Mouse (Mus musculus) brain, embryonic 14.5 days (tissue): ENCODE data around the gene Znrd1. TPM values are rescaled to one million over a fixed set of nuclear protein-coding genes. Genes with fewer than 3 reads are reported as not detected.

Experiments
- DNase-seq: peaks from one replicate; pipeline ENCODE4 v3.0.0-alpha.2; 2011; ENCODE audit warnings: low read depth
- CTCF ChIP-seq: fragments of 200-500 bp; IDR thresholded peaks from 2 replicates; pipeline ENCODE4 v1.5.1; 2012; ENCODE audit warnings: inconsistent platforms, mild to moderate bottlenecking, moderate library complexity, borderline replicate concordance; ENCODE audit not compliant: insufficient read depth, insufficient read length; ENCODE audit errors: extremely low read depth
- POLR2A ChIP-seq: fragments of 200-500 bp; IDR thresholded peaks from 2 replicates; pipeline ENCODE4 v1.6.1; 2012; ENCODE audit warnings: mild to moderate bottlenecking, inconsistent platforms, borderline replicate concordance; ENCODE audit not compliant: poor library complexity, insufficient read depth, insufficient read length, severe bottlenecking; ENCODE audit errors: extremely low read depth
- polyA plus RNA-seq: library from polyadenylated mRNA; depleted of rRNA; stranded (reverse); fragments of >200 nt; gene quantifications from 2 replicates; pipeline ENCODE4 v1.2.3, GENCODE M21; 2012

The Znrd1 gene
- polyA plus RNA-seq, 1 experiment: 41.8 TPM

- TF ChIP-seq CTCF (no peak), POLR2A (no peak)
- DNase-seq: peak; percentile 55
These were observed 16.0 kb downstream of the Znrd1 start for GRCm38 (mm10) chr17:36942391-36942790.

GRCm38 (mm10) chr17:36938056-36938455, 20.3 kb downstream of the Znrd1 start:
- DNase-seq: no peak
- no peak for TF ChIP-seq POLR2A
- TF ChIP-seq CTCF: no peak

DNA sequence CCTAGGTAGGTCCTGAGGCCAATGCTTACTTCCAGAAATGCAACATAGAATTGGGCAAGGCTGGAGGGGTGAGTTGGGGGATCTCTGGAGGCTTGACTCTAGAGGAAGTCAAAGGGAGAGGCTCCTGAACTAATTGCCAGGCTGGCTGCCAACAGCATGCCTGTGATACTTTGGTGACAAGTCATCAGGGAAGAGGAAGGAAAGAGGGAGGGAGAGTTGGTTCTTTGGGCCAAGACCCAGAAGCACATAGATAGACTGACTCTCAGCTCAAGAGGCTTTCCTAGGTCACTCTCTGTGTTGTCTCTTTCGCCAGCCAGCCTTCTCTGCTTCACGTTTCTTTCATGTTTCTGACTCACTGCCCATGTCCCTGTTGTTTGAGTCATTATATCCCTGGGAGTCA, 26.6 kb downstream of the Znrd1 start:
- no peak for TF ChIP-seq CTCF
- TF ChIP-seq POLR2A: no peak
- DNase-seq: no peak

GRCm38 (mm10) chr17:36931130-36931529, 27.2 kb downstream of the Znrd1 start:
- TF ChIP-seq POLR2A (no peak), CTCF (no peak)
- DNase-seq: no peak

DNA sequence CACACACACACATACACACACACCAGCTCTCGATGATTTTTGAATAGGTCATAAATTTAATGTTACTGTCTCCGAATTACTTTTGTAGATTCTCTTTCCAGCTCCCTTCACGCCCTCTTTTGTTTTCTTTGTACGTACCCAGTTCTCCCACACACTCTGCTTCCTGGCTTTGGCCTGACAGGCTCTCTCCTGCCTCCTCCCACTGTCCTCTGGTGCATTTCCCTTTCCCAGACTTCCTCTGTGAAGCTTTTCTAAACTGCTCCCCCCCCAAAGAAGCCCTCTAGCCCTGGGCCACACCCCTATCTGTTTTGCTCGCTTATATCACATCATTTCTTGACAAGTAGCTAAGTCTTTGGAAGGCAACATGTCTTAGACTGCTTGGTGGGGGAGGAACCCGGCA, 28.1 kb downstream of the Znrd1 start:
- no peak for DNase-seq
- TF ChIP-seq POLR2A (no peak), CTCF (no peak)

DNA sequence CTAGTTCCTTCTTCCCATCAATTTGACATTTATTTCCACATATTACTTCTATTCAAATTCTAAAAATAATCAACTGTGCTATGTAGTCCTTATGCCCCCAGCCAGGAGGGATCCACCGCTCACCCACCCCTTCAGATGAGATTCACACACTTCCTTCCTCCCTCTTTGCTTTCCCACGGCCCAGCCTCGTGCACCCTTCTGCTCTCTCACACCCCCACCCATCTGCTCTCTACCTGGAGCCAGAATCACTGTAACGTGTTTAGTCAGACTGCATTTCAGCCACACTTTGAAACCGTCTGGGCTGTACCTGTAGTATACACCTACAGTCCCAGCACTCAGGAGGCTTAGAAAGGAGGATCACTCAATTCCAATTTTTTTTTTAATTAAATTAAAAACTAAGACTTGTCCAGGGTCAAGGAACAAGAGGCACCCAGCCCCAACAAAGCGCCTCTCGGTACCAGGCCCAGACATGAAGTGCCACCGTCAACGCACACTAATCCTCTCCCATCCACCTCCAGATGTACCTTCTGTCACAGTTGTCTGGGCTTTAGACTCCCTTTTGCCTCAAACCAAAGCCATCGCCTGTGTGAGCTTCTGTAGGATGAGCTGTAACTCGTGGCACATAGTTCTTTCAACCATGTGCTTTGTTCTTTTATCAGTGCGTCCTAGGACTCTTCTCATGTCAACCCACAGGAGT, 29.0 kb downstream of the Znrd1 start:
- TF ChIP-seq POLR2A (no peak), CTCF (no peak)
- DNase-seq: no peak

DNA sequence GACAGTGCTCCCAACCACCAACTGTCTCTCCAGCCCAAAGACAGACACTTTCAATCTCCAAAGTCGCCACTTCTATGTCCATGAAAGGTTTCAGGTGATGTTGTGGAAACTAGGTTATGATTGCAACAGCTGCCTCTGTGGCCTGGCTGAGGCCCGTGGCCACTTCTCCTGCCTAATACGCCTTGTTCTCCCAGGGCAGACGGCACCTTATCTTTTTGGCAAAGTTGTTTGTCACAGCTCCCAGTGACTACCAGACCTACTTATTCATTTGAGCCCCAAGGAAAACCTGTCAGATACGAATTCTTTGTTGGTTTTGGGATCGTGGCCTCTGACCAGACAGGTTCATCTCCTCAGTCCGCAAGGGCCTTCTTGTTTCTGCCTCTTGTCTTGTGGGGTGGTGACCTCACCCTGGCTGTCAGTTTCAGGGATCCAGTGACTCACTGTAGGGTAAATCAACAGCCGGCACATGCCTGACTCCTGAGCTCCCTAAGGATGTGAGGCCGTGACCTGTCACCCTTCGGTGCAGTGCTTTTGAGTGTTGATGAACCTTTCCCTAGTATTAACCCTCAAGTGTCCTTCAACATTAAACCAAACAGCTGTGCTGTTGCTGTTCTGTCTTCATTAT, 30.8 kb downstream of the Znrd1 start:
- DNase-seq: no peak
- TF ChIP-seq POLR2A: no peak
- no peak for TF ChIP-seq CTCF

DNA sequence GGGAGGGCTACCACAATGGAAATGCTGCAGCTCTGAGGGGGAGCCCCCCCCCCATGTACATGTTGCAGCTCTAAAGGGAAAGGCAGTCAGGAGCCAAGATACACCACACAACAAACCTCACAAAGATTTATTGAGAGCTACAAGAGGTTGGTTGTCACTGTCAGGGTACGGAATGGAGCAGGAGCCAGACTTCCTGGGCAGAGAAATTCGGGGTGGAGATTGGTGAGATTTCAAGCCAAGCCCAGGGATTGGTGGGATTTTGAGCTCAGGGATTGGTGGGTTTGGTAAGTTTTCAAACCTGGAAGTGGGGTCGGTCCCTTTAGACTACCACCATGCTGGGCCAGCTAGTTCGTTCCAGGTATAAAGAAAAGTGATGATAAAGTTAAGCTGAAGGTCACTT, 34.9 kb downstream of the Znrd1 start:
- DNase-seq: no peak
- TF ChIP-seq POLR2A: no peak
- no peak for TF ChIP-seq CTCF

DNA sequence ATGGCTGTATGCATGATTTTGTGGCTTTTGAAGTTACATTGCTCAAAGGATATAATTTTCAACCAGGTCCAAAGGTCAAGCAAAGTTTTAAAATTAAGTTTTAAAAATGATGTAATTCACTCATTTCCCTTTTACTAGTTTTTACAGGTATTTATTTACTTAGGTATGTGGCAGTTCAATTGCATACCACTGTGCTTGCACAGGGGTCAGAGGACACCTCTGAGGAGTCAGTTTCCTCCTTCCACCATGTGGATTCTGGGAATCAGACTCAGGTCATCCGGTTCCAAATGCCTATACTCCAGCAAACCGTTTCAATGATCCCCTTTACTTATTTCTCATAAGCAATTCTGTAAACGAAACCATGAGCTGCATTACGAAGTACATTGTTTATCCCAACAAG, 35.6 kb downstream of the Znrd1 start:
- TF ChIP-seq CTCF: no peak
- no peak for TF ChIP-seq POLR2A
- no peak for DNase-seq

DNA sequence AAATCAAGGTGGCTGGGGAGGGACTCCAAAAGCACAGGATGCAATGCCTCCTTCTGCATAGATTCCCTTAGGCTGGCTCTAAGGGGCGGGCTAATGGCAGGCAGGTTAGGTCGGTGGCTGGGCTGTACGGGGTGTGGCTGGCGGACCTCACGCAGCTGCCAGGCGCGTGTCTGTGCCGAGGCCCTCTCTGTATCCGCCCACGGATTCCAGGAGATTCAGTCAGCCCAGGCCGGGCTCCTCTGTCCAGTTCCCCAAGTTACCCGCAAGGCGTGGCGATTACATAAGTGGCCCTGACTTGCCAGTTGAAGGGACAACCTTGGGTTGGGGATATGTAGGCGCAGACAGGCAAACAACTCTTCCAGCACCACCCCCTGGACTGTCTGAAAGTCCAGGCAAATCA, 38.1 kb downstream of the Znrd1 start:
- no peak for TF ChIP-seq CTCF
- TF ChIP-seq POLR2A: no peak
- no peak for DNase-seq

- TF ChIP-seq POLR2A: no peak
- peak; percentile 77; the same call in 1 of the 2 replicates for TF ChIP-seq CTCF
- DNase-seq: peak; percentile 68
These were observed 43.3 kb downstream of the Znrd1 start for GRCm38 (mm10) chr17:36915076-36915475.

DNA sequence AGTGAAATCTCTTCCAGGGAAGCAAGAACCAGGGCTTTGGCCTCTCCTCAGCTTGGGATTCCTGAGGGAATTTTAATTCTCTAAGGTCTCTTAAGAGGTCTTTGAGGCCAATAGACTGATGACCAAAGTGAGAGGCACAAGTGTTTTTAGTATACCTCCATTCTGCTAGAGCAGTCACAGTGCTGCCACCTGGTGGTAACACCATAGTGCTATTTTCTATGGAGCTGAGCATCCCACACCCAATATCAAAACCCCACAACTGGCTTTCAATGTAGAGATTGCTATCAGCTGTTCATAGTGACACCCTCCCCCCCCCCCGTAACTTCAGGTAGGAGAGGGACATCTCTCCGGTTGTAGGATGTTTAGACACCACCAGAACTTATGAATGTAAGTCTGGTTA, 44.3 kb downstream of the Znrd1 start:
- TF ChIP-seq POLR2A: no peak
- TF ChIP-seq CTCF: peak; percentile 79
- DNase-seq: peak; percentile 77
